Mouse (Mus musculus) forebrain, embryonic 15.5 days (tissue): ENCODE measurements at regions not wholly inside any gene's neighbourhood (a gene's known extent, or its start where the extent isn't known, plus 50 kb on each side); places are given as distances from the start of the nearest gene placed in this dataset.
"Not testable (repeated sequence)": the region's sequence is repeated elsewhere in the genome, so short reads cannot be mapped to it uniquely, and the experiment has no call there.

ENCODE experiments used
- ATAC-seq: fragments of 200-750 bp; cut with Nextera tagmentation; replicated peaks from 2 replicates; pipeline ENCODE4 v1.8.0; 2017; ENCODE audit warnings: mild to moderate bottlenecking, moderate TSS enrichment, moderate library complexity
- H3K27ac ChIP-seq: fragments of 300-500 bp; sonication (generic); replicated peaks from 2 replicates; pipeline ENCODE4 v1.5.1; 2015; ENCODE audit warnings: mild to moderate bottlenecking, inconsistent platforms
- H3K27me3 ChIP-seq: fragments of 300-500 bp; sonication (generic); 2 replicates; pipeline ENCODE4 v1.6.1; 2015; ENCODE audit warnings: inconsistent platforms
- H3K36me3 ChIP-seq: fragments of 300-500 bp; sonication (generic); 2 replicates; pipeline ENCODE4 v1.6.1; 2015; ENCODE audit warnings: mild to moderate bottlenecking, inconsistent platforms
- H3K4me1 ChIP-seq: fragments of 300-500 bp; sonication (generic); 2 replicates; pipeline ENCODE4 v1.6.1; 2015; ENCODE audit warnings: inconsistent platforms
- H3K4me2 ChIP-seq: fragments of 300-500 bp; sonication (generic); replicated peaks from 2 replicates; pipeline ENCODE4 v1.6.1; 2015; ENCODE audit warnings: mild to moderate bottlenecking, inconsistent platforms
- H3K4me3 ChIP-seq: fragments of 300-500 bp; sonication (generic); 2 replicates; pipeline ENCODE4 v1.5.1; 2015; ENCODE audit warnings: mild to moderate bottlenecking, inconsistent platforms
- H3K9ac ChIP-seq: fragments of 300-500 bp; sonication (generic); replicated peaks from 2 replicates; pipeline ENCODE4 v1.6.1; 2015; ENCODE audit warnings: mild to moderate bottlenecking, inconsistent platforms
- H3K9me3 ChIP-seq: fragments of 300-500 bp; sonication (generic); 2 replicates; pipeline ENCODE4 v1.6.1; 2016; ENCODE audit warnings: inconsistent platforms
- WGBS: fragments of 180-500 bp; shearing (Covaris S2); methylation state at CpG from one replicate; pipeline ENCODE4 v1.1.7; 2015; ENCODE audit warnings: mixed read lengths; 5-methylcytosine and 5-hydroxymethylcytosine counted together

- Histone ChIP-seq H3K9me3 (no peaks in the 10 kb centered on the region), H3K4me2 (no peak overlapping the region), H3K4me1 (peaks cover 12% of the 10 kb centered on the region), H3K27ac (peak overlapping the region; percentile 84), H3K36me3 (no peaks in the 10 kb centered on the region), H3K9ac (no peak overlapping the region), H3K27me3 (no peaks in the 10 kb centered on the region), H3K4me3 (no peak overlapping the region)
- peak; percentile 47 for ATAC-seq
- 48% methylated on average over 3 of the region's 3 CpGs for WGBS
These were observed 105.2 kb upstream of the Gucy1a1 start for GRCm38 (mm10) chr3:82250796-82251261.

- ATAC-seq = peak; percentile 75
- Histone ChIP-seq H3K27me3 (no peaks in the 10 kb centered on the region), H3K9ac (no peak overlapping the region), H3K4me2 (no peak overlapping the region), H3K4me1 (peaks cover 12% of the 10 kb centered on the region), H3K27ac (peak overlapping the region; percentile 84), H3K4me3 (no peak overlapping the region), H3K9me3 (no peaks in the 10 kb centered on the region), H3K36me3 (no peaks in the 10 kb centered on the region)
- 53% methylated on average over 6 of the region's 6 CpGs for WGBS
These were observed 104.6 kb upstream of the Gucy1a1 start for GRCm38 (mm10) chr3:82249968-82250795.

GRCm38 (mm10) chr3:82236377-82237057 is 90.9 kb upstream of the Gucy1a1 start:
- Histone ChIP-seq H3K4me1 (peaks cover 4% of the 10 kb centered on the region; the same call in 1 of the 2 replicates), H3K27ac (no peak overlapping the region), H3K27me3 (no peaks in the 10 kb centered on the region), H3K9ac (no peak overlapping the region), H3K36me3 (no peaks in the 10 kb centered on the region), H3K9me3 (no peaks in the 10 kb centered on the region), H3K4me3 (no peak overlapping the region), H3K4me2 (no peak overlapping the region)
- 57% methylated on average over 2 of the region's 2 CpGs for WGBS
- ATAC-seq = no peak; the same call in 1 of the 2 replicates

GRCm38 (mm10) chr3:82234306-82234705 is 88.7 kb upstream of the Gucy1a1 start:
- ATAC-seq = no peak
- H3K9me3 ChIP-seq = no peaks in the 10 kb centered on the region
- H3K9ac ChIP-seq = no peak overlapping the region
- no peaks in the 10 kb centered on the region for H3K36me3 ChIP-seq
- no peaks in the 10 kb centered on the region for H3K27me3 ChIP-seq
- H3K4me3 ChIP-seq = no peak overlapping the region
- H3K4me2 ChIP-seq = no peak overlapping the region
- peaks cover 4% of the 10 kb centered on the region; the same call in 1 of the 2 replicates for H3K4me1 ChIP-seq
- no peak overlapping the region for H3K27ac ChIP-seq

GRCm38 (mm10) chr3:82223379-82223778 is 77.8 kb upstream of the Gucy1a1 start:
- H3K9me3 ChIP-seq = no peaks in the 10 kb centered on the region
- H3K4me1 ChIP-seq = no peaks in the 10 kb centered on the region
- no peak overlapping the region for H3K9ac ChIP-seq
- no peaks in the 10 kb centered on the region for H3K36me3 ChIP-seq
- ATAC-seq = no peak
- H3K27ac ChIP-seq = no peak overlapping the region
- no peaks in the 10 kb centered on the region for H3K27me3 ChIP-seq
- no peak overlapping the region for H3K4me2 ChIP-seq
- H3K4me3 ChIP-seq = no peak overlapping the region
- WGBS = 93% methylated on average over 1 of the region's 1 CpGs

GRCm38 (mm10) chr3:82221924-82222323 is 76.3 kb upstream of the Gucy1a1 start:
- H3K27ac ChIP-seq = no peak overlapping the region
- no peaks in the 10 kb centered on the region for H3K27me3 ChIP-seq
- no peak for ATAC-seq
- H3K9me3 ChIP-seq = no peaks in the 10 kb centered on the region
- WGBS = 78% methylated on average over 1 of the region's 1 CpGs
- no peak overlapping the region for H3K9ac ChIP-seq
- H3K4me2 ChIP-seq = no peak overlapping the region
- H3K4me1 ChIP-seq = no peaks in the 10 kb centered on the region
- no peaks in the 10 kb centered on the region for H3K36me3 ChIP-seq
- H3K4me3 ChIP-seq = no peak overlapping the region

GRCm38 (mm10) chr3:82219192-82219885 is 73.8 kb upstream of the Gucy1a1 start:
- H3K9me3 ChIP-seq, H3K4me1 ChIP-seq, H3K4me3 ChIP-seq, H3K27ac ChIP-seq, H3K36me3 ChIP-seq, H3K27me3 ChIP-seq, H3K4me2 ChIP-seq, ATAC-seq, H3K9ac ChIP-seq: not testable (repeated sequence)
- WGBS = 81% methylated on average over 1 of the region's 1 CpGs

- no peaks in the 10 kb centered on the region for H3K9me3 ChIP-seq
- no peak overlapping the region for H3K4me3 ChIP-seq
- 87% methylated on average over 6 of the region's 6 CpGs for WGBS
- H3K9ac ChIP-seq = no peak overlapping the region
- H3K36me3 ChIP-seq = no peaks in the 10 kb centered on the region
- ATAC-seq = no peak
- H3K27ac ChIP-seq = no peak overlapping the region
- no peaks in the 10 kb centered on the region for H3K27me3 ChIP-seq
- no peaks in the 10 kb centered on the region for H3K4me1 ChIP-seq
- no peak overlapping the region for H3K4me2 ChIP-seq
These were observed 69.2 kb upstream of the Gucy1a1 start for GRCm38 (mm10) chr3:82214566-82215465.

- no peaks in the 10 kb centered on the region for H3K36me3 ChIP-seq
- 88% methylated on average over 5 of the region's 5 CpGs for WGBS
- no peak overlapping the region for H3K4me2 ChIP-seq
- no peak for ATAC-seq
- H3K4me3 ChIP-seq = no peak overlapping the region
- no peaks in the 10 kb centered on the region for H3K4me1 ChIP-seq
- H3K27ac ChIP-seq = no peak overlapping the region
- no peak overlapping the region for H3K9ac ChIP-seq
- no peaks in the 10 kb centered on the region for H3K9me3 ChIP-seq
- H3K27me3 ChIP-seq = no peaks in the 10 kb centered on the region
These were observed 61.7 kb upstream of the Gucy1a1 start for GRCm38 (mm10) chr3:82207321-82207720.
